Mouse (Mus musculus): ENCODE results near the gene Il24. TPM values are rescaled to one million over a fixed set of nuclear protein-coding genes. Genes with fewer than 3 reads are reported as not detected.

Gene Il24
- polyA plus RNA-seq (2016; fragmentation: Nextera tagmentation; extraction: Ambion mirVana), result not detected in 2 replicates

GRCm38 (mm10) chr1:130887354-130887753 lies at the start of gene Il24:
Gene Il24 (minus strand): TSS chr1:130887454.
- no peak for ATAC-seq (ENCODE audit: low FRiP score, low read depth)
- H3K27ac ChIP-seq, result no peak within 1 kb of the TSS
- no peak within 1 kb of the TSS for H3K4me3 ChIP-seq
- H3K4me1 ChIP-seq, result no peaks in the 10 kb centered on the region
- H3K9me3 ChIP-seq, result no peaks in the 10 kb centered on the region
- H3K4me2 ChIP-seq (replicated peaks), result no peak within 1 kb of the TSS
- H3K27me3 ChIP-seq (replicated peaks), result no peaks in the 10 kb centered on the region
- H3K36me3 ChIP-seq, result no peaks in the 10 kb centered on the region
- H3K9ac ChIP-seq, result no peak within 1 kb of the TSS

DNA sequence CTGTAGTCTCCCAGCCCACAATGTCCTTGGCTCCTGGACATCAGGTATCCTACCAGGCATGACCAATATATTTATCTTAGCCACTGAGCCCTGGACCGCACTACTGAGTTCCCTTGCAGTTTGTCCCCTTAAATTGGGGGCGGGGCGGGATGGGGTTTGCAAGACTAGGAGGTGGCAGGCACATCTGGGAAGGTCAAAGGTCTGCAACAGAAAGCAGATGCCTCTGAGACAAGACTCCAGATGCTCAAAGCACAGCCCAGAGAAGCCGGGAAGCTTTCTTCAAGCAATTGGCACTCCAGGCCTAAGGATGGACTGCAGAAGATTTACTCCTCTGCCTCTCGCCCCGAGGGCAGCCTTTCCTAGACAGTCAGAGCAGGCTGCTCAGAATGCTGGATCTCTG lies 49.1 kb upstream of the Il24 start:
- no peak for ATAC-seq (ENCODE audit: low FRiP score, low read depth)
- Histone ChIP-seq H3K9ac (no peak overlapping the region), H3K4me1 (no peaks in the 10 kb centered on the region), H3K4me3 (no peak overlapping the region), H3K27ac (no peak overlapping the region), H3K36me3 (no peaks in the 10 kb centered on the region), H3K27me3 (replicated peaks) (no peaks in the 10 kb centered on the region), H3K9me3 (no peaks in the 10 kb centered on the region), H3K4me2 (replicated peaks) (no peak overlapping the region)
- 54% methylated on average over 6 of the region's 6 CpGs for WGBS

- Histone ChIP-seq H3K9me3 (no peaks in the 10 kb centered on the region), H3K4me3 (no peak overlapping the region), H3K36me3 (no peaks in the 10 kb centered on the region), H3K27ac (no peak overlapping the region), H3K9ac (no peak overlapping the region), H3K4me1 (no peaks in the 10 kb centered on the region), H3K4me2 (replicated peaks) (no peak overlapping the region), H3K27me3 (replicated peaks) (no peaks in the 10 kb centered on the region)
- no peak for ATAC-seq (ENCODE audit: low FRiP score, low read depth)
Observed at GRCm38 (mm10) chr1:130926484-130926883, 39.2 kb upstream of the Il24 start.

DNA sequence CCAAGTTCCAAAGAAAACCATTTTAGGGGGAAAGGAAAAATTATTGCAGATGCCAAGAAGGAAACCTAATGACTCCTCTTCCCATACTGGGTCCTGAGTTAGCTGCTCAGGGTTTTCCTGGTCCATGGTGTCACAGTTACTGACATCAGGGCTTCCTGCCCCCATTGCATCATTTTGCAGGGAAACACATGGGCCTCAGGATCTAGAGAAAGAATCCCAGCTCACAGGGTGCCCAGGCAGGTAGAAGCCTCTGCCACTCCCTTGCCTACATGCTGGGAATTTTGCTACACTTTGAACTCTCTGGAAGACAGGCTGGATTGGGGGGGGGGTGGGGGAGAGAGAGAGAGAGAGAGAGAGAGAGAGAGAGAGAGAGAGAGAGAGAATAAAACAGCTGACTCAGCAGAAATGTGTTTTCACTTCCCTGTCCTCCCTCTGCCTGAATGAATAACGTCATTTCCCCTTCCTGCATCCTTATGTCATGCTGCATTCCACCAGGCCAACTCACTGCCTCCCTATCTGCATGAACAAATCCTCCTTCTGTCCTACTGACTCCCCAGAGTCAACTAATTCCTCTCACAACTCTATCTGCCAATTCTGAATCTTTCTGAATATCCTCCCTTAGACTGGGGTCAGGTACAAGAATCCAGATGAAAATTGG lies 31.2 kb upstream of the Il24 start:
- H3K9ac ChIP-seq, result no peak overlapping the region
- H3K4me1 ChIP-seq, result no peaks in the 10 kb centered on the region
- H3K4me2 ChIP-seq (replicated peaks), result no peak overlapping the region
- no peaks in the 10 kb centered on the region for H3K9me3 ChIP-seq
- no peak for ATAC-seq (ENCODE audit: low FRiP score, low read depth)
- no peaks in the 10 kb centered on the region for H3K36me3 ChIP-seq
- H3K27ac ChIP-seq, result no peak overlapping the region
- H3K4me3 ChIP-seq, result no peak overlapping the region
- WGBS, result 86% methylated on average over 1 of the region's 1 CpGs
- no peaks in the 10 kb centered on the region for H3K27me3 ChIP-seq (replicated peaks)

DNA sequence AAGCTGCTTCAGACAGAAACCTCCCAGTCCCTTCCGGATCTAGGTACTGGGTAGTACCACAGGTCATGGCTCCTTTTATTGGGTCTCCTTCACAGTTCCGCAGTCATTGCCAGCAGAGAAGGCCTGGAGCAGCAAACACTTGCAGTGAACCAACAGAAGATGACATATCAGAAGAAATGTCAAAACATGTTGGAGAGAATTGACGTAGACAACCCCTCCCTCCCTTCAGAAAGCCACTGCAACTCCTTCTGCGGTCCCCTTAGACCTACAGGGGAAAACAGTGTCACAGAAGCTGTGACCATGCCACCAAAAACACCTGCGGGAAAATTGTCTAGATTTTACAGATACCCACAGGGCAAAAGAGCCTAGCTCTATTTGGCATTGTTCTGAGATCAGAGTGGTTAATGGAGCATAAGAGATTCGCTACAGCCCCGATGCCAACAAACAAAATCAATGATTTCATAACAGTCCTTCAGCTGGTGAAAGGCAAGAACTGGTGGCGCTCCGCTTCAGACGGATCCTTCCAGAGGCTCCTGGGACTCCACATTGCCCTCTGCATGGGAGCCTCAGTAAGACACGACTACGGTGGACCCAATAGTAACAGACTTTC lies 24.3 kb upstream of the Il24 start, which contains the start of gene Il20:
Il20 (minus strand) TSS at position 51 of the 610 bp plus-strand sequence.
- H3K27me3 ChIP-seq (replicated peaks), result no peaks in the 10 kb centered on the region
- 80% methylated on average over 12 of the region's 12 CpGs for WGBS
- no peak for ATAC-seq (ENCODE audit: low FRiP score, low read depth)
- no peak within 1 kb of the TSS for H3K4me3 ChIP-seq
- no peak within 1 kb of the TSS for H3K9ac ChIP-seq
- no peak within 1 kb of the TSS for H3K4me2 ChIP-seq (replicated peaks)
- H3K4me1 ChIP-seq, result no peaks in the 10 kb centered on the region
- H3K27ac ChIP-seq, result no peak within 1 kb of the TSS
- no peaks in the 10 kb centered on the region for H3K36me3 ChIP-seq
- H3K9me3 ChIP-seq, result no peaks in the 10 kb centered on the region

DNA sequence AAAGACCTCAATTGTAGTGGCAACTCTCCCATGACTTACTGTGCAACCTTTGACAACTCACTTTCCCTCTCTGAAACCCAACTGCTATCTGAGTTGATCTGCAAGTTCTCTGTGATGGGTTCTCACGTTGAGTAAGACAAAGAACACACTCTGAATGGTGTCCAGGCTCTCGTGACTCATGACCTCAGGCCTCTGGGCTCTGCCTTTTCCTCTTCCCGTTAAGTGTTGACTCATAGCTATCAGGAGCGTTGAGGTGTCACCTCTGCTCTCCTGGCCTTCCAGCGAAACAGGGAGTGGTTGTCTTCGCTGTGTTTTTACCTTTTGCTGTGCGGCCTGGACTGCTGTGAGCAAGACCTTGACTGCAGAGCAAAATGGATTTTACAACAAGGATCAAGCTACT lies 15.3 kb upstream of the Il24 start:
- H3K4me1 ChIP-seq, result no peaks in the 10 kb centered on the region
- no peaks in the 10 kb centered on the region for H3K9me3 ChIP-seq
- H3K4me2 ChIP-seq (replicated peaks), result no peak overlapping the region
- ATAC-seq (ENCODE audit: low FRiP score, low read depth), result no peak
- H3K27ac ChIP-seq, result no peak overlapping the region
- H3K36me3 ChIP-seq, result no peaks in the 10 kb centered on the region
- no peak overlapping the region for H3K9ac ChIP-seq
- no peak overlapping the region for H3K4me3 ChIP-seq
- 85% methylated on average over 7 of the region's 7 CpGs for WGBS
- no peaks in the 10 kb centered on the region for H3K27me3 ChIP-seq (replicated peaks)

DNA sequence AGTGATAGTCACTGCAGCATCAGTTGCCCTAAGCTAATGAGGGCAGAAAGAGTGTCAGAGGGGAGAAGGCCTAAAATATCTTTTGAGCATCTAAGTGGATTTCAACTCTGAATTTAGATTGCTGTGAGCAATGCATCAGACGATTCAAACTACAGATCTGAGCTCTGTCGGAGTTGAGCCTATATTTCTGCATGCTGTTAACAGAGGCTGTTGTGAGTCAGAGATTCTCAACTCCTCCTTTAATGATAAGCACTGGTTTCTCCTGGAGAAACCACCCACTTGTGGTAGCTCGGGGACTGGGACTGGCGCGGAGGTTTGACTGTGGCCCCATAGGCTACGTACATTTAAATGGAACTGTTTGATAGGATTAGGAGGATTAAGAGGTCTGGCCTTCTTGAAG lies 7.2 kb upstream of the Il24 start:
- no peak overlapping the region for H3K4me2 ChIP-seq (replicated peaks)
- H3K27ac ChIP-seq, result no peak overlapping the region
- H3K27me3 ChIP-seq (replicated peaks), result no peaks in the 10 kb centered on the region
- H3K9me3 ChIP-seq, result no peaks in the 10 kb centered on the region
- H3K4me1 ChIP-seq, result no peaks in the 10 kb centered on the region
- ATAC-seq (ENCODE audit: low FRiP score, low read depth), result no peak
- WGBS, result 84% methylated on average over 6 of the region's 6 CpGs
- H3K36me3 ChIP-seq, result no peaks in the 10 kb centered on the region
- no peak overlapping the region for H3K4me3 ChIP-seq
- no peak overlapping the region for H3K9ac ChIP-seq

DNA sequence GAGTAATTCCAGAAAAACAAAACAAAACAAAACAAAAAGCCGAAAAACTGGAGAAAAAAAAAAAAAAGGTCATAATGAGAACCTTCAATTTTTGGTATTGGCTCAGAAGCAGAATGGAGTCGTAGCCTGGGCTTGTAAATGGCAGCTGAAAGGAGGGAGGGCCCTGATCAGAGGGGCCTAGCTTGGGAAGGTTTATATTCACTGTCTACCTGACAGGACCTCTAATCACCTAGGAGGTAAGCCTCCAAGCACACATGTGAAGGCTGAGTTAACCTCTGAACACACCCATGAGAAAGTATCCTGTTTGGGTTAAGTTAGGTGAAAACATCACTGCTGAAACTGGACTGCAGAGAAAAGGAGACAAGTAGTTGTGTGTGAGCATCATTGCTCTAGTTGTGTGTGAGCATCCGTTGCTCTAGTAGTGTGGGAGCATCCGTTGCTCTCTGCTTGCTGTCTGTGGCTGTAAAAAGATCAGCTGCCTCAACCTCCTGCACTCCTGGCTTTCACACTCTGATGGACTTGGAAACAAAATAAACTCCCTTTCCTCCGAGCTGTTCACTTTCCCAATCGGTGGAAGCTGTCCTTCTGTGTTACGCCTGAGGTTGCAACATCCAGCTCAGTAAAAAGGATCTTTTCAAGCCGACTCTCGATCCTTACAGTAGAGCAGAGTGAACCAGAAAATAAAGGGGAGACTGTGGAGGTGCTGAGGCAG lies 6.2 kb upstream of the Il24 start:
- no peak overlapping the region for H3K27ac ChIP-seq
- no peak overlapping the region for H3K9ac ChIP-seq
- H3K4me3 ChIP-seq, result no peak overlapping the region
- H3K27me3 ChIP-seq (replicated peaks), result no peaks in the 10 kb centered on the region
- 79% methylated on average over 9 of the region's 9 CpGs for WGBS
- H3K36me3 ChIP-seq, result no peaks in the 10 kb centered on the region
- no peak overlapping the region for H3K4me2 ChIP-seq (replicated peaks)
- no peak for ATAC-seq (ENCODE audit: low FRiP score, low read depth)
- no peaks in the 10 kb centered on the region for H3K9me3 ChIP-seq
- H3K4me1 ChIP-seq, result no peaks in the 10 kb centered on the region

DNA sequence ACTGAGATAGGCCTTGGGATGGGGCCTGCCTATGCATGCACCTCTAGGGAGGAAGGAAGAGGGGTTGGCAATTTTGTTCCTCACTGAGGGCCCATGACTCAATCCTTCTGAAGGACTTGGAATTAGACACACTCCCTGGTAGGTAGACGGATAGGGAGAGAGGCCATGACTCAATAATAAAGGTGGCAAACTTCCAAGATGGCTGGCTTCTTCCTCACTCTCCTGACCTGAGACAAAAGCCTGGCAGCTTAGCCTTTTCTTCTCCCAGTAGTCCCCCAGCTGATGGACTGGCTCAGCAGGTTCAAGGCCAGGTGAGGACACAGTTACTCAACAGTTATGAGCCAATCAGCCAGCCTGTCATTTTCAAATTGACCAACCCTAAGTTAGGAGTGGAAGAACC lies 5.2 kb upstream of the Il24 start:
- no peaks in the 10 kb centered on the region for H3K9me3 ChIP-seq
- H3K4me1 ChIP-seq, result no peaks in the 10 kb centered on the region
- WGBS, result 80% methylated on average over 1 of the region's 1 CpGs
- no peak overlapping the region for H3K27ac ChIP-seq
- no peak for ATAC-seq (ENCODE audit: low FRiP score, low read depth)
- H3K4me3 ChIP-seq, result no peak overlapping the region
- no peak overlapping the region for H3K9ac ChIP-seq
- no peaks in the 10 kb centered on the region for H3K27me3 ChIP-seq (replicated peaks)
- H3K36me3 ChIP-seq, result no peaks in the 10 kb centered on the region
- H3K4me2 ChIP-seq (replicated peaks), result no peak overlapping the region

- ATAC-seq (ENCODE audit: low FRiP score, low read depth), result no peak
- WGBS, result 88% methylated on average over 4 of the region's 4 CpGs
- no peak overlapping the region for H3K27ac ChIP-seq
- H3K9ac ChIP-seq, result no peak overlapping the region
- no peak overlapping the region for H3K4me2 ChIP-seq (replicated peaks)
- H3K4me3 ChIP-seq, result no peak overlapping the region
- H3K36me3 ChIP-seq, result no peaks in the 10 kb centered on the region
- peaks cover 15% of the 10 kb centered on the region for H3K27me3 ChIP-seq (replicated peaks)
- H3K9me3 ChIP-seq, result no peaks in the 10 kb centered on the region
- H3K4me1 ChIP-seq, result peaks cover 4% of the 10 kb centered on the region; the same call in 1 of the 2 replicates
Observed at GRCm38 (mm10) chr1:130883146-130883545, 4.1 kb downstream of the Il24 start.

- no peak for ATAC-seq (ENCODE audit: low FRiP score, low read depth)
- WGBS, result 89% methylated on average over 7 of the region's 7 CpGs
Observed at GRCm38 (mm10) chr1:130879927-130880326, 7.3 kb downstream of the Il24 start.

GRCm38 (mm10) chr1:130877889-130878614 lies 9.2 kb downstream of the Il24 start:
- Histone ChIP-seq H3K36me3 (no peaks in the 10 kb centered on the region), H3K9me3 (no peaks in the 10 kb centered on the region), H3K4me1 (peaks cover 6% of the 10 kb centered on the region; the same call in 1 of the 2 replicates), H3K4me2 (replicated peaks) (peak overlapping the region; percentile 87), H3K27ac (no peak overlapping the region), H3K27me3 (replicated peaks) (peaks cover 21% of the 10 kb centered on the region), H3K9ac (peak overlapping the region; percentile 61), H3K4me3 (peak overlapping the region; percentile 42)
- WGBS, result 3% methylated on average over 43 of the region's 43 CpGs
- ATAC-seq (ENCODE audit: low FRiP score, low read depth), result peak; percentile 79

More at GRCm38 (mm10) chr1:130879927-130880326, 7.3 kb downstream of the Il24 start:
- Histone ChIP-seq H3K4me2 (replicated peaks) (no peak overlapping the region), H3K36me3 (no peaks in the 10 kb centered on the region), H3K4me1 (peaks cover 6% of the 10 kb centered on the region; the same call in 1 of the 2 replicates), H3K4me3 (no peak overlapping the region), H3K27ac (no peak overlapping the region), H3K9ac (no peak overlapping the region), H3K27me3 (replicated peaks) (peaks cover 21% of the 10 kb centered on the region), H3K9me3 (no peaks in the 10 kb centered on the region)

Measured in neural tube, embryonic 12.5 days (tissue).